Mouse (Mus musculus): ENCODE results near the gene Kri1.

DNA sequence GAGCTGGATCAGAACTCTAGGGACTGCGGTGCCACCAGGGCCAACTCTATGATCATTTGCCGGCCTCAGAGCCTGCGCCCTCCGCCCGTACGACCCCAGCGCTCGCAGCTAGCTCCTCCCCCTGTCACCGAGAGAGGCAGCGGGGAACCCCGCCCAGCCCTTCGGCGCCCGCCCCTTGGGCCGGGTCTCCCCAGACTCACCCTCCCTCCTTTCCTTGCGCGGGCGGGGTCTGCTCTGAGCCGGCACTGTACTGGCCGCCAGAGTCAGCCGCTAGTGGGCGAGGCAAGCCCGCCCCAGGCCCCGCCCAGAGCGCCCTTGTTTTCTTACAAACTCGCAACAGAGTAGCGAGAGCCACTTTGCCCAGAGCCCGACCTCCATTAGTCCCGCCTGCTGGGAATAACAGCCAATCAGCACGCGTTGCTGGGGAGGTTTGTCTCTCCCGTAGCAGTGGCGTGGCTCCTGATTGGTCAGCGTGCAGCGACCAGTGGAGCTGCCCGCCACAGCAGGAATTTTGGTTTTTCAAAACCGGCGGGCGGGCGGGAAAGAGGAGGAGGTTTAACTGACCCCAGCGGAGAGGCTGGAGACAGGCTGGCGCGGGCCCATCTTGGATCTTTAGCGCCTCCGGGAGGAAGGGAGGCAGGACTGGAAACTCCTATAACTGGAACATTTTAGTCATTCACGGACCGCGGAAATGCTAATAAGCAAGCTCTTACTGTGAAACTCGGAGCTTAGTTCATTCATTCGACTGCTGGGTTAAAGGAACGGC is 3.4 kb upstream of the Kri1 start, which contains the start of gene Cdkn2d:
- TF ChIP-seq CTCF (IDR thresholded peaks at IDR 0.05; ENCODE audit: low read depth, low read length): peak; percentile 70
- TF ChIP-seq POLR2A (IDR thresholded peaks at IDR 0.05; ENCODE audit: extremely low read depth, insufficient read depth, low read length): 0 out of 2 replicates have a peak, but pooled peaks have one; percentile 38
